ENCODE assay signal across 8 mouse cellular contexts in the genomic region with DNA sequence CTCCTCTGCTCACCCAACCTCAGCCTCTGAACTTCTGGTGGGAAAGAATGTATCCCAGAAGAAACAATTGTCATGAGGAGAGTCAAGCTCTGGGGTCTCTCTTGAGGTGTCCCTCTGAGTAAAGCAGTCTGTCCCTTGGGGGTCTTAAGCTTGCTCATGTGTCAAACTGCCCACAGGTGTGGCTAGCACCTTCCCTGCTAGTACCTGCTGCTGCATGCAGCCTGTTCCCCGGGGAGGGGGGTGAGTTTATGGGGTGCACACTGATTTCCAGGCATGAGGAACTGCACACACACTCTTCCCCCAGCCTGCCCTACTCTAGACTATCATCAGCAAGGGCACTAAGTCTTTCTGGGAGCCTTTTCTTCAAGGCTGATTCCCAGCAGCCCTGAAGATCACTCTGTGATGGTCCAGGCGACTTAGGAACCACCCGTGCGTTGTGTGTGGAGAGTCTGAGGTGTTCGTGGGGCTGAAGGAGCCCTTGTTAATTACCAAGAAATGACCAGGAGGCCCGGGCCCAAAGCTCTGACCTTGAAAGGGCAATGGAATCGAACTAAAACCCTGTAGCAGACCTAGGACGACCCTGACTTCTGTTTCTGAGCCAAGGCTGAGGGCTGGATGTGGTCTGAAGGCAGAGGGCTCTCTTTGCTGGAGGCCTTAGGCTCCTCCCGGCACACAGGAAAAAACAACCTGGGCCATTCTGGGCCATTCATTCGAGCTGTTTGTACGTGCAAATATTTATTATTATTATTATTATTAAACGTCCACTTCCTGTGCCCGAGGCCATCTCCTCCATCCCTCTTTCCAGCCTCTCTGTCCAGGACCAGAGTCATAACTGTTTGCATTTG.
DNase-seq lines count a peak whose midpoint lies in the region; ATAC-seq lines count a peak whose summit lies in the region.

No protein-coding gene starts in this region.

- H3K4me3 ChIP-seq in hindbrain, embryonic 13.5 days: no peak overlapping the region
- no peak overlapping the region for H3K4me3 ChIP-seq in liver, embryonic 12.5 days

- DNase-seq in adrenal gland, adult (ENCODE audit: inconsistent age in 2 of 2, low spot score in 1 of 2): peak; percentile 49 to 72
- no peak for DNase-seq in adrenal gland, adult 8-10 months
- peak; percentile 16 for DNase-seq in A20 (ENCODE audit: low read depth, low spot score)
- DNase-seq in retina, postnatal 1 day: no peak
- no peak for DNase-seq in spleen, adult 12 weeks (ENCODE audit: low spot score)
- DNase-seq in ovary, postnatal 36 days (ENCODE audit: low spot score): no peak

- no peak for ATAC-seq in hindbrain, embryonic 13.5 days (ENCODE audit: low FRiP score)
- no peak for ATAC-seq in liver, embryonic 12.5 days

- H3K36me3 ChIP-seq in hindbrain, embryonic 13.5 days: no peaks in the 10 kb centered on the region
- no peaks in the 10 kb centered on the region for H3K36me3 ChIP-seq in liver, embryonic 12.5 days

- 52% methylated on average over 13 of the region's 13 CpGs for WGBS in hindbrain, embryonic 13.5 days
- 49% methylated on average over 13 of the region's 13 CpGs for WGBS in liver, embryonic 12.5 days (ENCODE audit: insufficient replicate concordance)

- H3K9ac ChIP-seq in hindbrain, embryonic 13.5 days: peak overlapping the region; percentile 70
- 0 out of 2 replicates have a peak overlapping the region, but pooled peaks have one; percentile 1 for H3K9ac ChIP-seq in liver, embryonic 12.5 days

- no peaks in the 10 kb centered on the region for H3K27me3 ChIP-seq in hindbrain, embryonic 13.5 days
- H3K27me3 ChIP-seq in liver, embryonic 12.5 days (replicated peaks): peaks cover 25% of the 10 kb centered on the region

- peaks cover 92% of the 10 kb centered on the region for H3K4me1 ChIP-seq in hindbrain, embryonic 13.5 days (replicated peaks)
- peaks cover 55% of the 10 kb centered on the region for H3K4me1 ChIP-seq in liver, embryonic 12.5 days

- no peaks in the 10 kb centered on the region for H3K9me3 ChIP-seq in hindbrain, embryonic 13.5 days
- no peaks in the 10 kb centered on the region for H3K9me3 ChIP-seq in liver, embryonic 12.5 days (replicated peaks)

- no peak overlapping the region for H3K4me2 ChIP-seq in hindbrain, embryonic 13.5 days
- no peak overlapping the region for H3K4me2 ChIP-seq in liver, embryonic 12.5 days

- H3K27ac ChIP-seq in hindbrain, embryonic 13.5 days: peak overlapping the region; percentile 100
- H3K27ac ChIP-seq in liver, embryonic 12.5 days: no peak overlapping the region

Comparison
In these comparisons a context has a peak if more than half of its experiments do, and no peak if none do; other contexts are left out.
1. DNase-seq: peak in adrenal gland, adult (2 of 2) and A20 (single experiment); none in adrenal gland, adult 8-10 months (single experiment), retina, postnatal 1 day (single experiment), spleen, adult 12 weeks (single experiment) and ovary, postnatal 36 days (single experiment).